Mouse (Mus musculus) CH12.LX (cell line): ENCODE results near the gene Aebp1.

Experiments used
- CHD2 ChIP-seq: IDR thresholded peaks from 2 replicates; pipeline ENCODE4 v1.6.1; 2011; ENCODE audit warnings: low read length, improper control_type of control experiment
- CTCF ChIP-seq, 2 experiments: IDR thresholded peaks in 1 of 2; conservative IDR thresholded peaks in 1 of 2; 2 replicates each; pipeline ENCODE4 v1.5.1; 2011 to 2012; ENCODE audit warnings: low read depth in 2 of 2, low read length in 2 of 2, improper control_type of control experiment in 1 of 2, inconsistent platforms in 1 of 2, mild to moderate bottlenecking in 1 of 2, moderate library complexity in 1 of 2
- E2F4 ChIP-seq: IDR thresholded peaks from 2 replicates; pipeline ENCODE4 v1.6.1; 2011; ENCODE audit warnings: low read depth, low read length, improper control_type of control experiment; ENCODE audit not compliant: insufficient replicate concordance
- EP300 ChIP-seq: IDR thresholded peaks from 2 replicates; pipeline ENCODE4 v1.6.1; 2011; ENCODE audit warnings: low read length, improper control_type of control experiment
- JUN ChIP-seq: IDR thresholded peaks from 2 replicates; pipeline ENCODE4 v1.6.1; 2011; ENCODE audit warnings: low read depth, mild to moderate bottlenecking, low read length, improper control_type of control experiment, moderate library complexity; ENCODE audit not compliant: insufficient read depth
- JUND ChIP-seq: conservative IDR thresholded peaks from 2 replicates; pipeline ENCODE4 v1.6.1; 2011; ENCODE audit warnings: low read depth, low read length, improper control_type of control experiment
- KAT2A ChIP-seq: IDR thresholded peaks from 2 replicates; pipeline ENCODE4 v1.6.1; 2012; ENCODE audit warnings: low read length, improper control_type of control experiment, inconsistent platforms; ENCODE audit not compliant: insufficient replicate concordance
- MYC ChIP-seq: IDR thresholded peaks from 2 replicates; pipeline ENCODE4 v1.6.1; 2011; ENCODE audit warnings: low read depth, mild to moderate bottlenecking, improper control_type of control experiment, low read length
- TBP ChIP-seq: conservative IDR thresholded peaks from 2 replicates; pipeline ENCODE4 v1.6.1; 2011; ENCODE audit warnings: low read depth, low read length, improper control_type of control experiment

GRCm38 (mm10) chr11:5913936-5914335 lies 52.2 kb downstream of the Aebp1 start:
- no peak for TF ChIP-seq EP300
- no peak for TF ChIP-seq KAT2A
- no peak for TF ChIP-seq CTCF (conservative IDR thresholded peaks at IDR 0.05 in 1 of 2, IDR thresholded peaks at IDR 0.05 in 1 of 2; ENCODE audit: low read depth in 2 of 2, low read length in 2 of 2)
- TF ChIP-seq JUN: no peak
- TF ChIP-seq MYC: no peak
- TF ChIP-seq CHD2: no peak
- TF ChIP-seq E2F4: no peak
- no peak for TF ChIP-seq JUND
- TF ChIP-seq TBP: no peak
